Mouse (Mus musculus) frontal cortex, adult (tissue): ENCODE results near the gene C2cd2.

Source experiments
- ATAC-seq: cut with Nextera tagmentation; 2 replicates; pipeline ENCODE4 v1.9.2; 2017; ENCODE audit warnings: mild to moderate bottlenecking, moderate library complexity, mixed read lengths; ENCODE audit not compliant: low TSS enrichment

The C2cd2 gene

GRCm38 (mm10) chr16:97887762-97888161, 74.6 kb downstream of the C2cd2 start:
- ATAC-seq: no peak

- no peak for ATAC-seq
These were observed 78.7 kb downstream of the C2cd2 start for GRCm38 (mm10) chr16:97883696-97884095.

GRCm38 (mm10) chr16:97882891-97883290, 79.5 kb downstream of the C2cd2 start:
- no peak for ATAC-seq

GRCm38 (mm10) chr16:97879134-97879533, 83.3 kb downstream of the C2cd2 start:
- no peak for ATAC-seq

GRCm38 (mm10) chr16:97877502-97877901, 84.9 kb downstream of the C2cd2 start:
- ATAC-seq: no peak

GRCm38 (mm10) chr16:97875101-97875500, 87.3 kb downstream of the C2cd2 start:
- ATAC-seq: no peak

- ATAC-seq: no peak
These were observed 88.0 kb downstream of the C2cd2 start for GRCm38 (mm10) chr16:97874376-97874775.

- no peak for ATAC-seq
These were observed 89.7 kb downstream of the C2cd2 start for GRCm38 (mm10) chr16:97872657-97873056.

GRCm38 (mm10) chr16:97869193-97870102, 93.0 kb downstream of the C2cd2 start:
- peak; percentile 60 for ATAC-seq

GRCm38 (mm10) chr16:97863932-97864467, 98.4 kb downstream of the C2cd2 start:
- peak; percentile 79 for ATAC-seq

GRCm38 (mm10) chr16:97856050-97856449, 106.3 kb downstream of the C2cd2 start:
- no peak for ATAC-seq

- ATAC-seq: peak; percentile 77
These were observed 110.6 kb downstream of the C2cd2 start, which contains the start of gene Prdm15 for GRCm38 (mm10) chr16:97851741-97852319. Prdm15 (minus strand) TSS chr16:97851850.

GRCm38 (mm10) chr16:97851061-97851740, 111.2 kb downstream of the C2cd2 start:
- ATAC-seq: peak; percentile 69

GRCm38 (mm10) chr16:97850667-97851060, 111.7 kb downstream of the C2cd2 start:
- ATAC-seq: peak; percentile 42

GRCm38 (mm10) chr16:97848832-97849231, 113.6 kb downstream of the C2cd2 start:
- ATAC-seq: no peak

GRCm38 (mm10) chr16:97844967-97845937, 117.1 kb downstream of the C2cd2 start:
- no peak for ATAC-seq

GRCm38 (mm10) chr16:97832154-97832553, 130.2 kb downstream of the C2cd2 start:
- no peak for ATAC-seq

- ATAC-seq: no peak
These were observed 134.2 kb downstream of the C2cd2 start for GRCm38 (mm10) chr16:97828207-97828606.

- ATAC-seq: no peak
These were observed 138.9 kb downstream of the C2cd2 start for GRCm38 (mm10) chr16:97823311-97824007.

- no peak for ATAC-seq
These were observed 142.9 kb downstream of the C2cd2 start for GRCm38 (mm10) chr16:97819532-97819931.
